ENCODE assay signal across 12 mouse cellular contexts in genomic region chr10:41472534-41472933, GRCm38 (mm10). TPM values are rescaled to one million over a fixed set of nuclear protein-coding genes. Genes with fewer than 3 reads are reported as not detected.
"Had no signal": no experiment of that assay in that cellular context is flagged by ENCODE, and none has a peak within 500 bp of the region (broad histone marks: within the 10 kb centered on the region; RNA-seq: fewer than 3 reads in every experiment).

No protein-coding gene starts in this region.

- H3K27me3 ChIP-seq: limb, embryonic 15.5 days; liver, embryonic 12.5 days; neural tube, embryonic 12.5 days had no signal

- H3K4me3 ChIP-seq: limb, embryonic 15.5 days; liver, embryonic 12.5 days; midbrain, embryonic 10.5 days; myocyte; neural tube, embryonic 12.5 days had no signal

- H3K36me3 ChIP-seq: limb, embryonic 15.5 days; liver, embryonic 12.5 days had no signal

- ATAC-seq: liver, embryonic 12.5 days had no signal

- DNase-seq: kidney, adult 18-20 months; kidney, postnatal 10 days; lung, postnatal 36 days; midbrain, embryonic 14.5 days had no signal

- H3K4me2 ChIP-seq: limb, embryonic 15.5 days; liver, embryonic 12.5 days; lung, embryonic 14.5 days; neural tube, embryonic 12.5 days had no signal

- H3K27ac ChIP-seq: limb, embryonic 15.5 days; liver, embryonic 12.5 days; midbrain, embryonic 10.5 days; neural tube, embryonic 12.5 days had no signal

- H3K9me3 ChIP-seq: limb, embryonic 15.5 days; liver, embryonic 12.5 days; midbrain, embryonic 10.5 days; neural tube, embryonic 12.5 days had no signal

- H3K9ac ChIP-seq: limb, embryonic 15.5 days; liver, embryonic 12.5 days; lung, embryonic 14.5 days; neural tube, embryonic 12.5 days had no signal

RNA-seq across cellular contexts. Expression of gene Ppil6, which starts 17.7 kb away (rescaled TPM):
- total RNA-seq: neutrophil, adult 5-6 weeks had no signal
- polyA plus RNA-seq: liver, embryonic 12.5 days; liver, embryonic 16.5 days had no signal
